Mouse (Mus musculus) layer of hippocampus, postnatal 25 days (tissue): ENCODE measurements around the gene Arsg. TPM values are rescaled to one million over a fixed set of nuclear protein-coding genes. Genes with fewer than 3 reads are reported as not detected.

Experiments
- DNase-seq, 2 experiments: peaks; one replicate each; pipeline ENCODE4 v3.0.0; 2022; ENCODE audit warnings: mixed read lengths in 2 of 2, low spot score in 1 of 2; ENCODE audit errors: extremely low spot score in 1 of 2
- total RNA-seq, 2 experiments: library from RNA; stranded (reverse); gene quantifications; 2 replicates each; pipeline ENCODE4 v1.2.3; 2021

Gene Arsg
- total RNA-seq, 2 experiments from 2014 or later, result 11.4 to 12.3 TPM

GRCm38 (mm10) chr11:109539290-109539689 lies 66.1 kb downstream of the Arsg start:
- no peak for DNase-seq

- no peak for DNase-seq
Observed at GRCm38 (mm10) chr11:109543466-109543865, 70.3 kb downstream of the Arsg start.

DNA sequence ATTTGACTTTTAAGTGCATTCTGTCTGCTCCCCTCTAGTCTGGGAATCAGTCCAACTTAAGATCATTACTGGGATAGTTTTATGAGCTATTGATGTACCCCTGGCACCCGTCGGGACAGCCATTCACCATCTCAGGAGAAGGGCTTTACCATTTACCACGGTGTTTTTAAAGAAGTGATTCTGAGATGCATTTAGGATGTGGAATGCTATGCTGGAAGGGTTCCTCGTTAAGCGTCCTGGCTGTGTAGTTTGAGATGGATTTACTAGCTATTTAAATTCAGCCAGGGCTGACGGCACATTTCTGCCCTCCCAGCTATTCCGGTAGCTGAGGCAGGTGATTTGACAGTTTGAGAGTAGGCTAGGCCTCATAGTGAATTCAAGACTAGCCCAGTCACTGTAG lies 71.3 kb downstream of the Arsg start:
- no peak for DNase-seq

DNA sequence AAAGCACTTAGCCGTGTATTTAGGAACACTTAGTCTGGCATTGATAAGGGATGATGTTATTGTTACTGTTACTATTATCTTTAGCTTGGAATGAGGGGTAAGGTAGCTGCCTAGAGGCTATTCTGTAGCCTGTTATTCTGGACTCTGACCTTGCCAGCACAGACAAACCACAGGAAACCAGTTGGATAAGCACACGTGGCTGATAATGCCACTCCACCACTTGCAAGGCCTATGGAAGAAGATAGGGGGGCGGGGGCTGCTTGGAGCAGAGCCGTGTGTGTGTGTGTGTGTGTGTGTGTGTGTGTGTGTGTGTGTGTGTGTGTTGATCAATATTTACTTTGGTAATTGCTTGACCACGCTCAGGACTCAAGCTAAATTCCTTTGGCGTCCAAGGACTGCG lies 72.1 kb downstream of the Arsg start:
- no peak for DNase-seq

DNA sequence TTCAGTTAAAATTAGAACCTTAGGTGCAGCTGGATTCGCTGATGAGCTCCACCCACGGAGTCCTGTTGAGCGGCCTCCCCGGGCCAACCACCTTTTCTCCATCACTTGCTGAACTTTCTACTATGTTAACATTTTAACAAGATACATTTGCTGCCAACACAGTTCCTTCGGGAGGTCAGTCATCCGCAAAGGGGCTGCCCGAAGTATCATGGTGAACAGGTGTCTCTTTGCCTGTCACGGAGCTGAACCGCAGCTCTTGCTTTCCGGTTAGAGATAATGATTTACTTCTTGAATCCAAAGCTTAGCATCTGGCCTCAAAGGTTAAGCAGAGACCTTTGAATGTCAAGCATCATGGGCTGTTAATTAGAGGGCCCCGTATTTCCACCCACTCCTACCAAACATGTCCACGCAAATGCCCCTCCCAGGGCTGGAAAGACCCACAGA lies 72.5 kb downstream of the Arsg start:
- DNase-seq, result no peak

GRCm38 (mm10) chr11:109546305-109547001 lies 73.3 kb downstream of the Arsg start:
- no peak for DNase-seq

GRCm38 (mm10) chr11:109547652-109548051 lies 74.5 kb downstream of the Arsg start:
- DNase-seq, result no peak

DNA sequence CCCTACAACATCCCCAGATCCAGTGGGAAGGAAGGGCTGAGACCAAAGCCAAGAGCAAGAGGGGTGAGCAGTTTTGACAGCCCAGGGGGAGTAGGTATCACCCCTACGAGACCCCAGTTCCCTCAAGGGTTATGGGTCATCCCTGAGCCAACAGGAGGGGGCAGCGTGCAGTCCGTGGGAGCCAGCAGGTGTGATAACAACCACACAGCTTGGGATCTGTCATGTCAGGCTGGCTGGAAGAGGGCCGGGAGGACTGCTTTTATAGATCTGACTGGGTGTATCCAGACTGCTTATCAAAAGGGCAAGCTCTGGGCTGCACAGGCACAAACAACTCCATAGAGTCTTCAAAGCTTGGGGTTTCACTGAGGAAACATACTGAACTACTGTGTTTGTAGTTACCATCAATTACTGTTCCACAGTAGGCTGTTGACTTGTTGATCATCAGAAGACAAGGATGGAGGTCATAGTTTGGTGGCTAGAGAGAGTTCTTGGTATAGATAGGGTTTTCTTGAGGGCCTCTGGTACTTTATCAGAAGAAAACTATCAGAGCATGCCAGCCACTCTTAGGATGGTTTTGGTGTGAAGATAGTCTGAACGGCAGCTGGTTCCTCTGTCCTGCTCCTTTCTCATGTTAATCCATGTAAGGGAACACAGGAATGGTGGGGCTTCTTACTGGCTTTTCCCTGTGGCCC lies 76.6 kb downstream of the Arsg start:
- no peak for DNase-seq

DNA sequence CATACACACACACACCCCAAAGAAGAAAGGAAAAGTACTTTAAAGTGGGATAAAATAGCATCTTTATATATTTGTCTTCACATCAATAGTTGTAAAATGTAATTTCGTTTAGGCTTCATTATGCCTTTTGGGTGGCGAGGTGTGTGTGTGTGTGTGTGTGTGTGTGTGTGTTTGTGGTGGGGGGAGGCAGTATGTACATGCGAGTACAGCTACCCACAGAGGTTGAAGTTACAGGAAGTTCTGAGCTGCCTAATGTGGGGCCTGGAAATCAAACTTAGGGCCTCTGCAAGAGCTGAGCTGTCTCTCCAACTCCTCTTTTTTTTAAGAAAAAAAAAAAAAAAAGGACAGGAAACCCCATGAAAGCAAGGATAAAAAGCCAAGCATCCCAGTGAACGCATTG lies 80.7 kb downstream of the Arsg start:
- no peak for DNase-seq

- no peak for DNase-seq
Observed at GRCm38 (mm10) chr11:109554443-109554842, 81.3 kb downstream of the Arsg start.

GRCm38 (mm10) chr11:109556130-109556529 lies 83.0 kb downstream of the Arsg start:
- DNase-seq, result no peak

DNA sequence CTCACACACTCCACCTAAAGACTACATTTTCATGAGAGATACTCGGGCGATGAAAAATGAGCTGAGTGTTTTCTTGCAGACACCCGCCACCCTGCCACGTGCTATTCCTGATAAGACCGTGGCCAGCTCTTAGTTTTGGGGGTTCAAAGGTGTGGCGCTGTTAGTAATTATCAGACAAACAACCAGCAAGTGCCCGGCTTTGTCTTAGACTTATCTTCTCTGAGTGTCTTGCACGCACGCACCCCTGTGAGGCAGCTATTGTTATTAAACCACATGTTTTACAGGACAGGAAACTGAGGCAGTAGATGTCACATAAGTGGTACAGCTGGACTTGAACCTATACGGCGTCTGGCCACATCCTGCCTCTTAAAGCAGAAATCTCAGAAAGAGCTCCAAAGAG lies 84.2 kb downstream of the Arsg start:
- no peak for DNase-seq

- DNase-seq, result no peak
Observed at GRCm38 (mm10) chr11:109559241-109559640, 86.1 kb downstream of the Arsg start.

- peak in 1 of 2 experiments; percentile 14 for DNase-seq
Observed at GRCm38 (mm10) chr11:109560793-109561257, 87.7 kb downstream of the Arsg start.

GRCm38 (mm10) chr11:109561445-109561844 lies 88.3 kb downstream of the Arsg start:
- DNase-seq, result no peak

DNA sequence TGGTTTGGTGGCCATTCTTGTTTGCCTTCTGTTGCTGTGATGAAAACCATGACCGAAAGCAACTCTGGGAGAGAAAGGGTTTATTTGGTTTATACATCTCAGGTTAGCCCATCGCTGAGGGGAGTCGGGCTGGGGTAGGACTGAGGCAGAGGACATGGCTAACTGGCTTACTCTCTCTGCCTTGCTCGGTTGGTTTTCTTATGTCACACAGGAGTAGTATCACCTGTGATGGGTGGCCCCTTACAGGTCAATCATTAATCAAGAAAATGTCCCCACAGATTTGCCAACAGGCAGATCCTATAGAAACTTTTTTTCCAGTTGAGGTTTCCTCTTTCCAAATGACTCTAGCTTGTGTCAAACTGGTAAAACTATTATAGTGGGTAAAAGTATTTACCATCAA lies 90.5 kb downstream of the Arsg start:
- DNase-seq, result no peak

GRCm38 (mm10) chr11:109564466-109565214 lies 91.5 kb downstream of the Arsg start:
- DNase-seq, result no peak

DNA sequence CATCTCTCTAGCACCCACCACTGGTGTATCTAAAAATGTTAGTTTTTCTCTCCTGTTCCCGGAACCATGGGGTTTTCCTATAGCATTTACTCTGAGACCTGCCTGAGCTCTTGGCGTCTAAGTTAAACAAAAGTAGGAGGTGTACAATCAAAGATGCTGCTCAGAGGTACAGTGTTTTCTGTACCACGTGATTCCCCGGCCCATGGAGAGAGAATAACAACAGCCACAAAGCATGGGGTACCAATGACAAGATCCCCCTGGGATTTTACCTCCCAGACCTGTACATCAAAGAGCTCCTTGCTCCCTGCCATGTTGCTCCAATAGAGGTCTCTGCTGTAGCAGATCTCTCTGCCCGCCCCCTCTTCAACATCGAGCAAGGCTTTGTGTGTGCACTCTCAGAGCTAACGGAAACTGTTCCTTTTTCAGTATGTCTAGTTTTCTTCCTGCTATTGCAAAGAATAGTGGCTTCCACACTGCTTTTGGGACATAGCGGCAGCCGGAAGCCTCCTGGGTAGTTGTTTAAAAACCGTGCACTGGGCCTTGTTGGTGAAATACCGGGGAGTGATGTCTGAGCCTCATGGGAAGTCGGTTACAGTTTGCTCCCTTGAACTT lies 95.9 kb downstream of the Arsg start:
- DNase-seq, result no peak

DNA sequence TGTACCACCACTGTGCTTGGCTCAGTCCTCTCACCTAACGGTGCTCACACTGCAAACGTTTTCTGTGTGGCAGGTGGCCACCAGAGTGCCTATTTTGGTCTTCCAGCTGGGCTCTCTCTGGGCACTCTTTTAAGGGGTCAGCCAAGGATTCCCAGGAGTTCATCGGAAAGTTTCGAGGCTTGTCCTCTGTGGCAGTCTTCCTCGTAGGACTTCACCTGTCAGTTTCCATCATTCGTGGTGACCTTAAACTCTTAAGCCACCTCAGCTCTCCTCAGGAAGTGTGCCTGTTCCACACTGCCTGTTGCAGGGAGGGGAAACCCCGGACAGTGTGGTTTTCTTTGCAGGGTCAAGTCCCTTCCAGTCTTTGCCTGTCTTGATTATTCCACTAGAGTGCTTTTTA lies 96.6 kb downstream of the Arsg start:
- no peak for DNase-seq

DNA sequence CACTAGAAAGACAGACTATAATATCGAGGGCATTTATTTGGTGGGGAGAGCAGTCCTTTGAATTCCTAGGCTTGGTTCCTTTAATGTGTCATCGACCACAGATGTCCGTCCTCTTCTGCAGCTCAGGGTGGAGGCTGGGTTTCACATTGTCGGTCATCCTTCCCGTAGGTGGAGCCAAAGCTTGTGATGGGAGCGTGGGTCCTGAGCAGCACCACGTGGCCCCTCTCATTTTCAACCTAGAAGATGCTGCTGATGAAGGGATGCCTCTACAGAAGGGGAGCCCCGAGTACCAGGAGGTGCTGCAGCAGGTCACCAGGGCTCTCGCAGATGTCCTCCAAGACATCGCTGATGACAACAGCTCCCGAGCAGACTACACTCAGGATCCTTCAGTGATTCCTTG lies 98.9 kb downstream of the Arsg start:
- DNase-seq, result no peak

GRCm38 (mm10) chr11:109574604-109575003 lies 101.4 kb downstream of the Arsg start:
- no peak for DNase-seq
